Mouse (Mus musculus) adrenal gland, postnatal 10 days (tissue): ENCODE measurements around the gene Arl11. TPM values are rescaled to one million over a fixed set of nuclear protein-coding genes. Genes with fewer than 3 reads are reported as not detected.

ENCODE experiments used
- DNase-seq: peaks from one replicate; pipeline ENCODE4 v3.0.0; 2021; ENCODE audit warnings: mixed read lengths
- total RNA-seq, 2 experiments: library from RNA; stranded (reverse); gene quantifications; 2 replicates each; pipeline ENCODE4 v1.2.3; 2021

Arl11 gene
- total RNA-seq, 2 experiments from 2014 or later, result 0.85 to 1.1 TPM

DNA sequence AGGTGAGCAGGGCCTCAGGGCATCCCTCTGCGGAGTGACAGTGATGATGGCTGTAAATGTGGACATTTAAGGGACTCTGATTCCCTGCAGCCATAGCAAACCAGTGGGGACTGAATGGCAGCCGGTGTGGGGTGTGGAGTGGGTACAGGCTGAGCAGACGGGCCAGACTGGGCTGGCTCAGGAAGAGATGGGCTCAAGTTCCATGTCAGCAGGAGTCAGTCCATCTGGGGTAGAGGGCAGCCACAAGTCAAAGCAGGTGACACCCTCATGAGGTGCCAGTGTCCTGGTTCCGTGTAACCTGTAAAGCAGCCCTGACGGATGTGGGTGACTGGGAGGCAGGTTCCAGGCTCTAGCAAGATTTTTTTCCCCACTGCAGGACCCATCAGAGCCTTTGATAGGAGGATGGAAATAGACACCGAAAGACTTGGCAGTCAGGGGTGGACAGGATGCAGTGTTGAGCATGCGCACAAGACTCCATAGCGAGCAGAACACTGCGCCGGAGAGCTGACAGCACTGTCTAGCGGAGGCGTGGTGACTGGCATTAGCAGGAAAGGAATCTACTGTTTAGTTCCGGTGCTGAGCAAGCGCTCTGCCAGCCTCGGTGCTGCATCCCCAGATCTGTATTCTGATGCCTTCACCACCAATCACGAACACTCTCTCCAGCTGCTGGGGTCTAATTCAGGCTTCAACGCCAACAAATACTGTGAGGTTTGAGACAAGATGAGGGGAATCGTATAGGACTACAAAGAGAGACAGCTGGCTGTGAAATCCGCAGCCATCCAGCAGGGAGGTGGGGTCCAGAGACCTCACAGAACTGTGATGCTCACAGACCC is 18.3 kb downstream of the Arl11 start:
- DNase-seq, result peak; percentile 71

DNA sequence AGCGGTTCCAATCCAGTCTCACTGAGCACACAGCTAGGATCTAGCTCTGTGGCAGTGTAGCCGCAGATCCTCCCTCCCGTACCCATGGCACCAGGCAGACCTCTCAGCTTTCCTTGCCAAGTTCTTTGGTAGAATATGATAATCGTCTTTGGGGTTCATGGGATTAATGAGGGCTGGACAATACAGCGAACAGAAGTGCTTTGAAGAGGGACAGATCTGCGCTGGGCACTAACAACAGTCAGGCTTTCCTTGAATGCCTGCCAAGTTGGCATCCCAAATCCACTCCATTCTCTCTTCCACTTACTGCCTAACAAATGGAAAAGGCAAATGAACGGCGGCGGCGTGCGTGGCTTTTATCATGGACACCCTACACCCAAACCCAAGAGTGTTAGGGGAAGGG is 21.0 kb downstream of the Arl11 start:
- DNase-seq, result peak; percentile 70

DNA sequence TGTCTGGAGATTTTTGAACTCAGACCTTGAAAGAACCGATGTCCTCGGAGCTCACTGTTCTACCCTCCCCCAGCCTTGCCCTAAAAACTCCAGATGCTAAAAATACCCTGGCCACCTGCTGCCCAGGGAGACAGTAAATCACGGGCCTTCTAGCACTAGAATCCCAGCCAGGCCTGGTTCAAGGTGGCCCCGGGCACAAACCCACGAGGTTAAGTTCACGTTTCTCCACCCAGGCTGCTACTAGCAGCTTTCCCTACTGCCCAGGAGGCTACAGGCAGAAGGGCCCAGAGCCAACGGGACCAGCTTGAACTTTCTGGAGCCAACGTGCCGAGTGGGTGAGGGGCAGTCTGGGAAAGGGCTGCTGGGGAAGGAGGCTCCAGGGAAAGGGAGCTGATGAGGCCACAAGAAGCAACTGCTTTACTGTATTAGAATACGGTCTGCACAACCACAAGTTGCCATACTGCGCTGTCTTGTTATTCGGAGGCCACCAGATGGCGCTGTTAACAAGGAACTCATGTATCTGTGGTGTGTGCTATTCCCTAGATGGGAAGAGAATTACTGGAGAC is 21.5 kb downstream of the Arl11 start:
- peak; percentile 85 for DNase-seq

DNA sequence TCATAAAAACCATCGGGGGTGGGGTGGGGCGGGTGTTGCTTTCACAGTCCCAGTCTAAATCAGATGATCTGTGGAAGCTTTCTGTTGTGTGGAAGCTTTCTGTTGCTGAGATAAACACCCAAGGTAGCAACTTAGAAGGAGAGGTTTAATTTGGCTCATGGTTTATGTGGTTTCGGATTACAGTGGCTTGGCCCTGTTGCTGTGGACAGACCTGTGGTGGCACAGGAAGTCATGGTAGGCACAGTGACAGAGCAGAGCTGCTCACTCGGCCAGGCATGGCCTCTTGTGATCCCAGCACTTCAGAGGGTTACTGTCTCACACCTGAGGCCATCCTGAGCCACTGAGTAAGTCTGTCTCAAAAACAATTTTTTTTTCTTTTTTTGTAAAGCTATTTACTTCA is 29.8 kb downstream of the Arl11 start:
- DNase-seq, result no peak

DNA sequence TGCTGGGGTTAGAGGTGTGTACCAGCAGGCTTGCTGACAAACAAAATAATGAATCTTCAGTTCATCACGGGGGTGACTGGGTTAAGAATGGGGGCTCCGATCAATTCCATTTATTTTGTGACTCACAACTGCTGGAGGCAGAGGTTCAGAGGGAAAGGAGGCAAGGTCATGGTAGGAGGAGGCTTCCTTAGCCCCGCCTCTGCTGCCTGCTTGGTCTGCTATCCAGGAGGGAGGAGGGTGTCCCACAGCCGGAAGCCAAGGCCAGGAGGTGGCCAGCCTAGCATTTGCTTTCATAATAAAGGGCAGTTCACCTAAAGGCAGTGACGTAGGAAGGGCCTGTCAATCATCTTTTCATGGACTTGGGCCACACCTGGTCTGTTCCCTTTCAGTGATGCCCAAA is 35.0 kb downstream of the Arl11 start:
- DNase-seq, result peak; percentile 50

DNA sequence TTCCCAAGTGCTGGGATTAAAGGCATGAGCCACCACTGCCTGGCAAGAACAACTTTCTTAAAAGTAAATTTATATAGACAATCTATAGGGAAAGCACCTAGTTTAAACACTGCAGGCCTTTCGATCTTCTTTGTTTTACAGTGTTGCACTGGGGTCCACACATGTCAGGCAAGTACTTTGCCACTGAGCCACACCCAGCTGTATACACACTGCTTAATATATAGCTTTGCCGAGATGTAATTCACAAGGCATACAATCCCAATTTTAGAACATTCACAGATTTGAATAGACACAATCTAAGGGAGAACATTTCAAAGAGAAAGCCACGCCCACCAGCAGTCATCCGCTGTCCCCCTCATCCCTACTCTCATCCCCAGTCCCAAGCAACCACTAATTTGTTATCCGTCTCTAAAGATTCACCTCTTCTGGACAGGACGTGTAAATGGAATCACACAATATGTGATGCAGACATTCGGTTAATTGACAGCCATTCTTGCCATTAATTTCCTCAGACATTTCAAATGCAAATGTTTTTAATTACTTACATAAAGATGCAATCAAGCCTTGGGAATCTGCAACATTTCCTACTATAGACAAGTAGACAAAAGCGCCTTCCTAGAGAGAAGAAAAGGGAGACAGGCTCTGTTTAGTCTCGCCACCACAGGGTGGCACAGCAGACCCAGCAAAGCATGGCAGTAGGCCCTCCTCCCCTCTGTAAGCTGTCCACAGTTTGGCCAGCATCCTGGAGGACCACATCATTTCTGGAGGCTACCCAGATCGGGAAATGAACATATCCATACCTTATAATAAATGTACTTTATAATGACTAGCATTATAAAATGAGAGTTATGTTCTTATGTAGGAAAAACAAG is 37.5 kb downstream of the Arl11 start:
- DNase-seq, result no peak

DNA sequence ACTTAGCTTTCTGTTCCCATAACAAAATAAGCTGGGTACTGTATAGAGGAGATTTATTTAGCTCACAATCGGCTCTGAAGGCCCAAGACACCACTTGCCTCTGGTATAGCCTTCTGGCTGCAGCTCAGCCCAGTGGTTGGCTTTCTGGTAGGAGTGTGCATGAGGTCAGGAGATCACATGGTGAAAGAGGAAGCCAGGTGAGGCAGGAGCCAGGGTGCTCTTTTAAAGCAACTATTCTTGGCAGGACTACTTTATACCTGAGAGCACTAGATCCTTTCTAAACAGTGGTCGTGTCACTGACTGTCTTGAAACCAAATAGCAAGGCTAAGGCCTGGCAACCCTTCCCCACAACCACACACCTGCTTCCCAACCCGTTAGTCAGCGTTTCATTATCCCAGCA is 40.3 kb downstream of the Arl11 start:
- DNase-seq, result no peak

DNA sequence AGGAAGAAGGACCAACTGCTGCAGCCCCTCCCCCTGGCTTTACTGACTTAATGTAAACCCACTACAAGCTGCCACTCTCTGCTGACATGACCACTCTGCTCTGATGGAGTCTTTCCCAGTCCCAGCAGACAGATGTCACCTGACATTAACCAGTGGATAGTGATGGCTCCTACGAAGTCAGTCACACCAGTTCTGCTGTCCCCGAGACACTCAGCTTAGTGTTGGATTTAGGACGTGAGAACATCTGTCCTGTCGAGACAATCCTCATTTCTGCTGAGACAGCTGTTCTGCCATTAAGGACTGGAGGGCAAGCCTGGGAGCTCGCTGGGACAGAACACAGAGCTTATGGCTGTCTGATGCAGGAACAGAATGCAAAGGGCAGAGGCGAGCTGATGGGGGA is 41.3 kb downstream of the Arl11 start:
- DNase-seq, result no peak

DNA sequence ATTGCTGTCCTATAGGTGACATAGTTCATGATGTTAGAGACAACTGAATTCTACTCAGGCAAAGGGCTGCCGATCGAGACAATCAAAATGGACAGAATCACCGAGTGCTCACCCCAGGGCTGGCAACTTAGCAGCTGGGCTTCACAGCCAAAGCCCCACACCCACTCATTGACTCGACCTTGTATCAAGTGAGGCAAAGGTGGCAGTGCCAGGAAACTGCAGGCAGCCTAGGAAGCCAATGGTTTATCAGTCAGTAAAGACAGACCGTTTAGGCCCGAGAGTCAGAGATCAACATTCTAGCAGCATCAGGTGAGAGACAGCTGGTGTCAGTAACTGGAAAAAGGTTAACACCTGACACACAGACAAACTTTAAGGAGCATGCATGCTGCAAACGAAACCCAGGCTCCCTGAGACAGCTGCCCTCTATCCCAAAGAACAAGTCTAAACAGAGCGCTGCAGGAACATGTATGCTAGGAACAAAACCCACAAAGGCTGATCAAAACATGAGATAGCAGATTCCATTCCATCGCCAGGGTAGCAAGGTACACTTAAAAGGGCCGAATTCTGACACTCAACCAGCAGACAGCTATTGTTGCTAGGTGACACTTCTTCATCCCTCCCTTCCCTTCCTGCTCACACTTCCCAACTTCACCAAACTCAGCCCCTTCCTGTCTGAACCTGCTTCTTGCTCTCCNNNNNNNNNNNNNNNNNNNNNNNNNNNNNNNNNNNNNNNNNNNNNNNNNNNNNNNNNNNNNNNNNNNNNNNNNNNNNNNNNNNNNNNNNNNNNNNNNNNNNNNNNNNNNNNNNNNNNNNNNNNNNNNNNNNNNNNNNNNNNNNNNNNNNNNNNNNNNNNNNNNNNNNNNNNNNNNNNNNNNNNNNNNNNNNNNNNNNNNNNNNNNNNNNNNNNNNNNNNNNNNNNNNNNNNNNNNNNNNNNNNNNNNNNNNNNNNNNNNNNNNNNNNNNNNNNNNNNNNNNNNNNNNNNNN is 45.0 kb downstream of the Arl11 start:
- peak; percentile 16 for DNase-seq

DNA sequence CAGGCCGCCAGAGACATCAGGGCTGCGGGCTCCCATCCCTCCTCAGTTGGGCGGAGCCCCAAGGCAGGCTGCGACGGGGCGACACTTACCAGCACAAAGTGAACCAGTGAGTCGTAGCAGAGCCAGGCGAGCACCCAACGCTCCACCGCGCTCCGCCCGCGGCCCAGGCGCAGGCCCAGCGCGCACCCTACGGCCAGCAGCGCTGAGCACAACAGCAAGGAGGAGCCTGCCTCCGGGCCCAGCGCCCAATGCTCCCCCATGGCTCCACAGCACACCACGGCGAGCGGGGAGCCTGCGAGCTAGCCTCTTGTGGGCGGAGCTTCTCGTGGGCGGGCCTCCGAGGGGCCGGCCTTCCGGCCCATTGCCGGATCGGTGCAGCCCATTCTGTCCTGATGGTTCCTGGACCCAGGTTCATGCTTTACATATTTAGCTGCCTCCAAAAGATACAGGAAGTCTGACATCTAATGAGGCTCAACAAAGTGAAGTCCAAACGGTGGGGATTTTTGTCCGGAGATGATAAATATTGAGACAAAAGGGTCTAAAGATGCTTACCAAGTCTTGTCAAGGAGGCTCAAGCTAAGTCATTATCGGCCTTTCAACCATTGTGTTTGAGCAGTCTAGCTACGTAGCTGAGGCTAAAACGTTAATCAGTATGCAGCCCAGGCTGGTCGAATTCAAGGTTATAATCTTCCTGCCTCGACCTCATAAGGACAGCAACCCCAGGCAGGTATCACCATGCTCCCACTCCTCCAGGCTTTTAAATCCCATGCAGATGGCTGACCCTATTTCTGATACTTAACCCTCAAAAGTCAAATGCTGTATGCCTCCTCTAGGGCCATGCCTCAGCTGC is 50.8 kb downstream of the Arl11 start, which contains the start of gene Ebpl:
Ebpl (minus strand) TSS at position 309 of the 850 bp plus-strand sequence.
- peak; percentile 95 for DNase-seq

DNA sequence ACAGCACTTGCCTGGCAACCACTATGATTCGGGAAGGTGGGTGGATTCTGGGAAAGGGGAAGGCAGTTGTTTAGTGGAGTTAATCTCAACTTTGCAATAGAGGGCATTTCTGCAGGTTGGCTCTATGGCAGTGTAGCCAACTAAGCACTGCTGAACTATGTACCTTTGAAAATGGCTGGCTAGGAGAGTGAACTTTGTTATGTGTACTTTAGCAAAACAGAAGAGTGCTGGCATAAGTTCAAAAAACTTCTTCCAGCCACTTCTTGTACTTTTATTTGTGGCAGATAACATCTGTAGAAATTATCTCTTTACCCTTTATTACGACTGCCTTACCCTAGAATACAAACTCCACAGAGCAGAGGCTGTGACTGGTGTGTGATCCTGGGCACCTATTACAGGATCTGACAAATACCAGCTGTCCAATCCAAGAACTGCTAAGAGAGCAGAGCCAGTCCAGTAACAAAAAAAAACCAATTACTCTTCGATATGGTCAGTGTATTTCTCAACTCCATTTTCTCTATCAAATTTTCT is 51.5 kb downstream of the Arl11 start:
- DNase-seq, result peak; percentile 9

Other genes with a start within 250 kb of the Arl11 start
- gene Sacs, start 171.3 kb upstream of the Arl11 start, total RNA-seq, result 10 to 100 TPM in 1 of 2 experiments, 1 to 10 TPM in 1; 8.6 to 15.4 TPM
- 10 to 100 TPM; 10.2 to 20.1 TPM for gene Sgcg, start 51.3 kb upstream of the Arl11 start, total RNA-seq
- 1 to 10 TPM; 6.6 to 7.1 TPM for gene Ebpl, start 50.7 kb downstream of the Arl11 start, total RNA-seq
- gene Kpna3, start 130.1 kb downstream of the Arl11 start, total RNA-seq, result 10 to 100 TPM; 28.8 to 34.1 TPM
- gene Spryd7, start 247.1 kb downstream of the Arl11 start, total RNA-seq, result 10 to 100 TPM; 17.2 to 18.8 TPM